Mouse (Mus musculus): ENCODE results near the gene Hnrnpr.

DNA sequence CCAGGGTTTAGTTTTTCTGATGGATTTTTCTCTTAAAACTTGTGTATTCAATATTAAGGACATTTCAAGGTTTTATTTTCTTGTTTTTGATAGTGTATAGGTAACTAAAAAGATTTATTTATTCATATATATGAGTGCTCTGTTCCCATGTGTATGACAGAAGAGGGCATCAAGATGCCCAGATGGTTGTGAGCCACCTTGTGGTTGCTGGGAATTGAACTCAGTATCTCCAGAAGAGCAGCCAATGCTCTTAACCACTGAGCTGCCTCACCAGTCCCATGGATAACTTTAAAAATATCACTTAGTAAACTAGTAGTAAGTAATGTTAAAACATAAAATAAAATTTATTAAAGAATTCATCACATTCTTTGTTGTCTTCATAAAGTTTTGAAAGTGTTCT, 17.4 kb downstream of the Hnrnpr start:
- TF ChIP-seq POLR2A (IDR thresholded peaks at IDR 0.05; ENCODE audit: extremely low read depth, insufficient read depth, low read length), result no peak
- no peak for TF ChIP-seq CTCF (IDR thresholded peaks at IDR 0.05; ENCODE audit: low read depth, low read length)

Data from liver, adult 2 months (tissue).